Mouse (Mus musculus) CH12.LX (cell line): ENCODE measurements around the gene Zfp36. TPM values are rescaled to one million over a fixed set of nuclear protein-coding genes. Genes with fewer than 3 reads are reported as not detected.

Experiments
- DNase-seq: peaks from one replicate; pipeline ENCODE4 v3.0.0-alpha.2; 2013; ENCODE audit errors: extremely low read depth
- H3K27ac ChIP-seq: 2 replicates; pipeline ENCODE4 v1.5.1; 2012; ENCODE audit warnings: low read depth, mild to moderate bottlenecking, control low read depth, moderate library complexity; ENCODE audit not compliant: insufficient read depth
- H3K27me3 ChIP-seq: replicated peaks from 2 replicates; pipeline ENCODE3; 2012; ENCODE audit warnings: inconsistent platforms
- H3K36me3 ChIP-seq, 2 experiments: replicated peaks in 1 of 2; 2 replicates each; pipeline versions ENCODE3 to v1.6.1; 2012; ENCODE audit warnings: inconsistent platforms in 1 of 2, low read length in 1 of 2, mild to moderate bottlenecking in 1 of 2, mixed read lengths in 1 of 2, moderate library complexity in 1 of 2; ENCODE audit not compliant: control insufficient read depth in 1 of 2, insufficient read depth in 1 of 2
- H3K4me1 ChIP-seq, 2 experiments: 2 replicates each; pipeline ENCODE4 v1.6.1; 2012; ENCODE audit warnings: inconsistent platforms in 1 of 2, moderate library complexity in 1 of 2; ENCODE audit not compliant: insufficient read depth in 2 of 2, control insufficient read depth in 1 of 2
- H3K4me2 ChIP-seq: 2 replicates; pipeline ENCODE4 v1.6.1; 2012; ENCODE audit warnings: low read depth, mild to moderate bottlenecking, control low read depth; ENCODE audit not compliant: poor library complexity, insufficient read depth, severe bottlenecking
- H3K4me3 ChIP-seq, 3 experiments: fragments of 150-350 bp in 1 of 3; sonication (generic) in 1 of 3; replicated peaks in 1 of 3; 2 replicates each; pipeline versions ENCODE3 to v1.5.1; 2011 to 2012; ENCODE audit warnings: low read depth in 2 of 3, low read length in 2 of 3, mild to moderate bottlenecking in 2 of 3, moderate library complexity in 2 of 3, control low read depth in 1 of 3, improper control_type of control experiment in 1 of 3, inconsistent platforms in 1 of 3, mixed read lengths in 1 of 3; ENCODE audit not compliant: poor library complexity in 1 of 3
- H3K79me2 ChIP-seq: replicated peaks from 2 replicates; pipeline ENCODE4 v1.6.1; 2012; ENCODE audit warnings: mild to moderate bottlenecking, moderate library complexity; ENCODE audit not compliant: control insufficient read depth, poor library complexity, insufficient read depth, severe bottlenecking; ENCODE audit errors: extremely low read depth
- H3K9ac ChIP-seq: 2 replicates; pipeline ENCODE4 v1.6.1; 2012; ENCODE audit warnings: low read depth, mild to moderate bottlenecking, control low read depth, moderate library complexity; ENCODE audit not compliant: insufficient read depth
- H3K9me3 ChIP-seq: replicated peaks from 2 replicates; pipeline ENCODE3; 2012; ENCODE audit warnings: low read length, inconsistent platforms, mixed read lengths
- BHLHE40 ChIP-seq: IDR thresholded peaks from 2 replicates; pipeline ENCODE4 v1.6.1; 2011; ENCODE audit warnings: mild to moderate bottlenecking, low read depth, low read length, improper control_type of control experiment
- CHD1 ChIP-seq: IDR thresholded peaks from 2 replicates; pipeline ENCODE4 v1.6.1; 2012; ENCODE audit warnings: low read depth, low read length, improper control_type of control experiment, inconsistent platforms
- CHD2 ChIP-seq: IDR thresholded peaks from 2 replicates; pipeline ENCODE4 v1.6.1; 2011; ENCODE audit warnings: low read length, improper control_type of control experiment
- CTCF ChIP-seq, 2 experiments: IDR thresholded peaks in 1 of 2; conservative IDR thresholded peaks in 1 of 2; 2 replicates each; pipeline ENCODE4 v1.5.1; 2011 to 2012; ENCODE audit warnings: low read depth in 2 of 2, low read length in 2 of 2, improper control_type of control experiment in 1 of 2, inconsistent platforms in 1 of 2, mild to moderate bottlenecking in 1 of 2, moderate library complexity in 1 of 2
- E2F4 ChIP-seq: IDR thresholded peaks from 2 replicates; pipeline ENCODE4 v1.6.1; 2011; ENCODE audit warnings: low read depth, low read length, improper control_type of control experiment; ENCODE audit not compliant: insufficient replicate concordance
- ELF1 ChIP-seq: IDR thresholded peaks from 2 replicates; pipeline ENCODE4 v1.6.1; 2014; ENCODE audit warnings: low read depth, mild to moderate bottlenecking, inconsistent platforms, low read length, improper control_type of control experiment
- EP300 ChIP-seq: IDR thresholded peaks from 2 replicates; pipeline ENCODE4 v1.6.1; 2011; ENCODE audit warnings: low read length, improper control_type of control experiment
- HCFC1 ChIP-seq: IDR thresholded peaks from 2 replicates; pipeline ENCODE4 v1.6.1; 2012; ENCODE audit warnings: low read depth, mild to moderate bottlenecking, inconsistent platforms, low read length, improper control_type of control experiment
- IRF4 ChIP-seq: IDR thresholded peaks from 2 replicates; pipeline ENCODE4 v1.6.1; 2014; ENCODE audit warnings: low read depth, mild to moderate bottlenecking, inconsistent platforms, low read length, improper control_type of control experiment
- JUN ChIP-seq: IDR thresholded peaks from 2 replicates; pipeline ENCODE4 v1.6.1; 2011; ENCODE audit warnings: low read depth, mild to moderate bottlenecking, low read length, improper control_type of control experiment, moderate library complexity; ENCODE audit not compliant: insufficient read depth
- JUND ChIP-seq: conservative IDR thresholded peaks from 2 replicates; pipeline ENCODE4 v1.6.1; 2011; ENCODE audit warnings: low read depth, low read length, improper control_type of control experiment
- KAT2A ChIP-seq: IDR thresholded peaks from 2 replicates; pipeline ENCODE4 v1.6.1; 2012; ENCODE audit warnings: low read length, improper control_type of control experiment, inconsistent platforms; ENCODE audit not compliant: insufficient replicate concordance
- MAFK ChIP-seq: IDR thresholded peaks from 2 replicates; pipeline ENCODE4 v1.6.1; 2011; ENCODE audit warnings: low read length, improper control_type of control experiment; ENCODE audit not compliant: insufficient replicate concordance
- MAX ChIP-seq: IDR thresholded peaks from 2 replicates; pipeline ENCODE4 v1.6.1; 2011; ENCODE audit warnings: low read length, improper control_type of control experiment
- MAZ ChIP-seq: IDR thresholded peaks from 2 replicates; pipeline ENCODE4 v1.6.1; 2012; ENCODE audit warnings: low read depth, mild to moderate bottlenecking, inconsistent platforms, low read length, improper control_type of control experiment, moderate library complexity
- MYC ChIP-seq: IDR thresholded peaks from 2 replicates; pipeline ENCODE4 v1.6.1; 2011; ENCODE audit warnings: low read depth, mild to moderate bottlenecking, improper control_type of control experiment, low read length
- POLR2A ChIP-seq: IDR thresholded peaks from 2 replicates; pipeline ENCODE4 v1.6.1; 2011; ENCODE audit warnings: low read depth, mild to moderate bottlenecking, improper control_type of control experiment, low read length
- RAD21 ChIP-seq: IDR thresholded peaks from 2 replicates; pipeline ENCODE4 v1.6.1; 2011; ENCODE audit warnings: low read depth, mild to moderate bottlenecking, low read length, improper control_type of control experiment, moderate library complexity
- TBP ChIP-seq: conservative IDR thresholded peaks from 2 replicates; pipeline ENCODE4 v1.6.1; 2011; ENCODE audit warnings: low read depth, low read length, improper control_type of control experiment
- TCF12 ChIP-seq: IDR thresholded peaks from 2 replicates; pipeline ENCODE4 v1.6.1; 2014; ENCODE audit warnings: low read depth, mild to moderate bottlenecking, inconsistent platforms, low read length, improper control_type of control experiment
- UBTF ChIP-seq: IDR thresholded peaks from 2 replicates; pipeline ENCODE4 v1.6.1; 2012; ENCODE audit warnings: low read depth, mild to moderate bottlenecking, inconsistent platforms, low read length, improper control_type of control experiment, moderate library complexity
- USF2 ChIP-seq: conservative IDR thresholded peaks from 2 replicates; pipeline ENCODE4 v1.6.1; 2011; ENCODE audit warnings: low read depth, low read length, improper control_type of control experiment
- ZKSCAN1 ChIP-seq: IDR thresholded peaks from 2 replicates; pipeline ENCODE4 v1.6.1; 2012; ENCODE audit warnings: low read depth, inconsistent platforms, low read length, improper control_type of control experiment, borderline replicate concordance
- ZMIZ1 ChIP-seq: IDR thresholded peaks from 2 replicates; pipeline ENCODE4 v1.6.1; 2012; ENCODE audit warnings: low read depth, mild to moderate bottlenecking, inconsistent platforms, low read length, improper control_type of control experiment
- ZNF384 ChIP-seq: IDR thresholded peaks from 2 replicates; pipeline ENCODE4 v1.6.1; 2012; ENCODE audit warnings: low read depth, low read length, improper control_type of control experiment, inconsistent platforms
- dilution Hi-C: fragments of 300-500 bp; cut with MboI; formaldehyde crosslinking; loops from 2 replicates; pipeline ENCODE4 v1.14.3; 2020; ENCODE audit warnings: low sequenced_read_pairs; ENCODE audit not compliant: extremely low pct_unique_long_range_greater_than_20kb, extremely low pct_ligation_motif_present
- in situ Hi-C: fragments of 300-500 bp; cut with MboI; formaldehyde crosslinking; loops from 3 replicates; pipeline ENCODE4 v1.14.3; 2019; ENCODE audit warnings: low sequenced_read_pairs, low pct_ligation_motif_present, low pct_unique_long_range_greater_than_20kb, mixed read lengths
- polyA plus RNA-seq: library from polyadenylated mRNA; unstranded; fragments of >175 nt; gene quantifications from 2 replicates; pipeline ENCODE4 v1.2.1, GENCODE M21; 2012; ENCODE audit warnings: low read depth; ENCODE audit not compliant: insufficient read length
- total RNA-seq, 2 experiments: library from RNA; depleted of rRNA; stranded (reverse); fragments of 300-350 nt in 1 of 2; fragments of >200 nt in 1 of 2; gene quantifications; 2 replicates each; pipeline ENCODE4 v1.2.3; 2012 to 2014

Gene Zfp36
- total and polyA plus RNA-seq, 3 experiments: 1.9 to 9.9 (median 2.8) TPM

GRCm38 (mm10) chr7:28341381-28341780, 38.7 kb downstream of the Zfp36 start:
- Histone ChIP-seq H3K79me2 (peaks cover 18% of the 10 kb centered on the region), H3K9ac (no peak overlapping the region), H3K36me3 (peaks cover 0 to 5% of the 10 kb centered on the region in 2 experiments), H3K4me2 (no peak overlapping the region), H3K4me1 (peaks cover 0 to 7% of the 10 kb centered on the region in 2 experiments; a peak in 2 of 4 replicates), H3K27ac (no peak overlapping the region), H3K27me3 (no peaks in the 10 kb centered on the region), H3K4me3 (no peak overlapping the region), H3K9me3 (no peaks in the 10 kb centered on the region)
- dilution Hi-C loops: no loop called here
- no peak for TF ChIP-seq BHLHE40
- no peak for TF ChIP-seq JUND
- no peak for TF ChIP-seq CHD2
- no peak for TF ChIP-seq CHD1
- TF ChIP-seq MAZ: no peak
- TF ChIP-seq JUN: no peak
- TF ChIP-seq KAT2A: no peak
- TF ChIP-seq MYC: no peak
- no peak for TF ChIP-seq E2F4
- no peak for TF ChIP-seq TBP
- TF ChIP-seq ZNF384: no peak
- TF ChIP-seq EP300: no peak
- in situ Hi-C loops: no loop called here
- no peak for DNase-seq

DNA sequence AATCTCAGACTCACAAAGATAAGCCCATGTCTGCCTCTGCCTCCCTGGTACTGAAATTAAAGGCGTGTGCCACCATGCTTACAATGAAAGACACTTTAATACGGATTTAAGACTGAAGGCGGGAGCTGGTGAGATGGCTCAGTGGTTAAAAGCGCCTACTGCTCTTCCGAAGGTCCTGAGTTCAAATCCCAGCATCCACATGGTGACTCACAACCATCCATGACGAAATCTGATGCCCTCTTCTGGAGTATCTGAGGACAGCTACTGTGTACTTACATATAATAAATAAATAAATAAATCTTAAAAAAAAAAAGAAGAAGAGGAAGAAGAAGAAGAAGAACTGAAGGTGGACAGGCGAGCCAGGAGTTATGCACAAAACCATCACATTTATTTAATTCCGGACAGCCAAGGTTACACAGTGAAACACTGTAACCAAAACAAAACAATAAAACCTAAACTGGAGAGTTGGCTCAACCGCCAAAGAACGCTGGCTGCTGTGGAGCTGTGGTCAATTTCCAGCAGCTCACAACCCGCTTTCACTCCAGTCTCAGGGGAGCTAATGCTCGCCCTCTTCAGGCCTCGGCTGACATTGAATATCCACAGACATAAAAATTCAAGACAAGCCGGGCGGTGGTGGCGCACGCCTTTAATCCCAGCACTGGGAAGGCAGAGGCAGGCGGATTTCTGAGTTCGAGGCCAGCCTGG, 40.7 kb downstream of the Zfp36 start:
- Histone ChIP-seq H3K27me3 (no peaks in the 10 kb centered on the region), H3K4me3 (peak overlapping the region; percentile 51 to 93 (median 81)), H3K79me2 (peaks cover 38% of the 10 kb centered on the region), H3K9me3 (no peaks in the 10 kb centered on the region), H3K9ac (peak overlapping the region; percentile 81), H3K4me1 (peaks cover 9 to 23% of the 10 kb centered on the region in 2 experiments), H3K27ac (peak overlapping the region; percentile 85), H3K36me3 (peaks cover 14 to 23% of the 10 kb centered on the region in 2 experiments), H3K4me2 (peak overlapping the region; percentile 54)
- in situ Hi-C loops: no loop called here
- TF ChIP-seq MAFK (no peak), KAT2A (0 out of 2 replicates have a peak, but pooled peaks have one; percentile 44), RAD21 (peak; percentile 14), IRF4 (0 out of 2 replicates have a peak, but pooled peaks have one; percentile 33), ZKSCAN1 (no peak), ZMIZ1 (no peak), TCF12 (no peak), POLR2A (0 out of 2 replicates have a peak, but pooled peaks have one; percentile 39), ZNF384 (peak; percentile 46; the same call in 1 of the 2 replicates), CTCF (conservative IDR thresholded peaks at IDR 0.05 in 1 of 2, IDR thresholded peaks at IDR 0.05 in 1 of 2; ENCODE audit: low read depth in 2 of 2, low read length in 2 of 2) (peak in 1 of 2 experiments; percentile 71; a peak in 2 of 4 replicates), CHD2 (0 out of 2 replicates have a peak, but pooled peaks have one; percentile 31), ELF1 (peak; percentile 37; the same call in 1 of the 2 replicates), E2F4 (no peak), UBTF (no peak), BHLHE40 (0 out of 2 replicates have a peak, but pooled peaks have one; percentile 26), JUND (no peak), TBP (0 out of 2 replicates have a peak, but pooled peaks have one; percentile 57), CHD1 (no peak), USF2 (no peak), HCFC1 (0 out of 2 replicates have a peak, but pooled peaks have one; percentile 10), MAX (0 out of 2 replicates have a peak, but pooled peaks have one; percentile 22)
- DNase-seq: peak; percentile 88
- dilution Hi-C loops: no loop called here
